Mouse (Mus musculus): ENCODE measurements around the gene Epha4.

DNA sequence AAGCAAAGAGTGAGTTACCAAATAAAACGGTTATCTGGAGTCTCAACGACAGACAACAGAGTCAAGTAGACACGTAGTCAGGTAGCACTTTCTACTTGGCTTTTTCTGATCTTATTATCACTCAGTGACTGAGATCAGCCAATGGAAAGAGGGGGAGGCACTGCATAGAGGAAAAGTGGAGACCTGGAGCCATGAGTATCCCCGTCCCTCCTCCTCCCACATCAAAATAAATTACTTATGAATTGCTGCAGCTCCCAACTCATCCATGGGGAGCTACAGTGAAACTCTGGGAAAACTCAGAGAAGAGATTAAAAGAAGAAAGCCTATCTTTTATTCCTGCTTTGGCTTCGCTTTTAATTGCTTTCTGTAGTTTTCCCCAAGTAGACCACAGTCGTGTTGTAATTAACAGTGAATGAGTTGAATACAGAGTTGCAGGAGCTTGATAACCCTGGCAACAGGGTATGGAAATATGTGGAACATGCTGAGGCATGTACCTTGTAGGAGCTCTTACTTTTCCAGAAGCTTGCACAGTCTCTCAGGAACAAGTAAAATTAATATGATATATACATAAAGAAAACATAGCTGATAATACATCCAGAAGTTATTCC is 17.8 kb upstream of the Epha4 start:
- TF ChIP-seq POLR2A (IDR thresholded peaks at IDR 0.05; ENCODE audit: low read depth, low read length) (no peak), CTCF (conservative IDR thresholded peaks at IDR 0.05 in 1 of 2, IDR thresholded peaks at IDR 0.05 in 1 of 2; ENCODE audit: low read depth in 2 of 2, low read length in 2 of 2) (no peak), SMC3 (IDR thresholded peaks at IDR 0.05; ENCODE audit: low read depth, low read length) (no peak), MEF2A (IDR thresholded peaks at IDR 0.05; ENCODE audit: borderline replicate concordance, low read depth, low read length) (no peak), ELF1 (IDR thresholded peaks at IDR 0.05; ENCODE audit: low read depth, low read length) (no peak), ZKSCAN1 (IDR thresholded peaks at IDR 0.05; ENCODE audit: borderline replicate concordance, low read depth, low read length) (no peak), TCF12 (IDR thresholded peaks at IDR 0.05; ENCODE audit: low read depth, low read length) (no peak), RAD21 (IDR thresholded peaks at IDR 0.05; ENCODE audit: low read depth, low read length) (no peak), MAFK (IDR thresholded peaks at IDR 0.05; ENCODE audit: insufficient replicate concordance, low read length) (no peak), USF2 (conservative IDR thresholded peaks at IDR 0.05; ENCODE audit: low read depth, low read length) (no peak), GABPA (IDR thresholded peaks at IDR 0.05; ENCODE audit: insufficient replicate concordance, low read depth, low read length) (no peak), UBTF (IDR thresholded peaks at IDR 0.05; ENCODE audit: low read depth, low read length) (no peak)
